Mouse (Mus musculus) CH12.LX (cell line): Measurements from ENCODE around the gene D17H6S53E. TPM values are rescaled to one million over a fixed set of nuclear protein-coding genes. Genes with fewer than 3 reads are reported as not detected.

Source experiments
- DNase-seq: peaks from one replicate; pipeline ENCODE4 v3.0.0-alpha.2; 2013; ENCODE audit errors: extremely low read depth
- H3K27ac ChIP-seq: 2 replicates; pipeline ENCODE4 v1.5.1; 2012; ENCODE audit warnings: low read depth, mild to moderate bottlenecking, control low read depth, moderate library complexity; ENCODE audit not compliant: insufficient read depth
- H3K27me3 ChIP-seq: replicated peaks from 2 replicates; pipeline ENCODE3; 2012; ENCODE audit warnings: inconsistent platforms
- H3K36me3 ChIP-seq, 2 experiments: replicated peaks in 1 of 2; 2 replicates each; pipeline versions ENCODE3 to v1.6.1; 2012; ENCODE audit warnings: inconsistent platforms in 1 of 2, low read length in 1 of 2, mild to moderate bottlenecking in 1 of 2, mixed read lengths in 1 of 2, moderate library complexity in 1 of 2; ENCODE audit not compliant: control insufficient read depth in 1 of 2, insufficient read depth in 1 of 2
- H3K4me1 ChIP-seq, 2 experiments: 2 replicates each; pipeline ENCODE4 v1.6.1; 2012; ENCODE audit warnings: inconsistent platforms in 1 of 2, moderate library complexity in 1 of 2; ENCODE audit not compliant: insufficient read depth in 2 of 2, control insufficient read depth in 1 of 2
- H3K4me2 ChIP-seq: 2 replicates; pipeline ENCODE4 v1.6.1; 2012; ENCODE audit warnings: low read depth, mild to moderate bottlenecking, control low read depth; ENCODE audit not compliant: poor library complexity, insufficient read depth, severe bottlenecking
- H3K4me3 ChIP-seq, 3 experiments: fragments of 150-350 bp in 1 of 3; sonication (generic) in 1 of 3; replicated peaks in 1 of 3; 2 replicates each; pipeline versions ENCODE3 to v1.5.1; 2011 to 2012; ENCODE audit warnings: low read depth in 2 of 3, low read length in 2 of 3, mild to moderate bottlenecking in 2 of 3, moderate library complexity in 2 of 3, control low read depth in 1 of 3, improper control_type of control experiment in 1 of 3, inconsistent platforms in 1 of 3, mixed read lengths in 1 of 3; ENCODE audit not compliant: poor library complexity in 1 of 3
- H3K79me2 ChIP-seq: replicated peaks from 2 replicates; pipeline ENCODE4 v1.6.1; 2012; ENCODE audit warnings: mild to moderate bottlenecking, moderate library complexity; ENCODE audit not compliant: control insufficient read depth, poor library complexity, insufficient read depth, severe bottlenecking; ENCODE audit errors: extremely low read depth
- H3K9ac ChIP-seq: 2 replicates; pipeline ENCODE4 v1.6.1; 2012; ENCODE audit warnings: low read depth, mild to moderate bottlenecking, control low read depth, moderate library complexity; ENCODE audit not compliant: insufficient read depth
- H3K9me3 ChIP-seq: replicated peaks from 2 replicates; pipeline ENCODE3; 2012; ENCODE audit warnings: low read length, inconsistent platforms, mixed read lengths
- CHD1 ChIP-seq: IDR thresholded peaks from 2 replicates; pipeline ENCODE4 v1.6.1; 2012; ENCODE audit warnings: low read depth, low read length, improper control_type of control experiment, inconsistent platforms
- CHD2 ChIP-seq: IDR thresholded peaks from 2 replicates; pipeline ENCODE4 v1.6.1; 2011; ENCODE audit warnings: low read length, improper control_type of control experiment
- E2F4 ChIP-seq: IDR thresholded peaks from 2 replicates; pipeline ENCODE4 v1.6.1; 2011; ENCODE audit warnings: low read depth, low read length, improper control_type of control experiment; ENCODE audit not compliant: insufficient replicate concordance
- ELF1 ChIP-seq: IDR thresholded peaks from 2 replicates; pipeline ENCODE4 v1.6.1; 2014; ENCODE audit warnings: low read depth, mild to moderate bottlenecking, inconsistent platforms, low read length, improper control_type of control experiment
- EP300 ChIP-seq: IDR thresholded peaks from 2 replicates; pipeline ENCODE4 v1.6.1; 2011; ENCODE audit warnings: low read length, improper control_type of control experiment
- ETS1 ChIP-seq: conservative IDR thresholded peaks from 2 replicates; pipeline ENCODE4 v1.6.1; 2012; ENCODE audit warnings: low read depth, mild to moderate bottlenecking, inconsistent platforms, low read length, improper control_type of control experiment, moderate library complexity
- HCFC1 ChIP-seq: IDR thresholded peaks from 2 replicates; pipeline ENCODE4 v1.6.1; 2012; ENCODE audit warnings: low read depth, mild to moderate bottlenecking, inconsistent platforms, low read length, improper control_type of control experiment
- IRF4 ChIP-seq: IDR thresholded peaks from 2 replicates; pipeline ENCODE4 v1.6.1; 2014; ENCODE audit warnings: low read depth, mild to moderate bottlenecking, inconsistent platforms, low read length, improper control_type of control experiment
- JUND ChIP-seq: conservative IDR thresholded peaks from 2 replicates; pipeline ENCODE4 v1.6.1; 2011; ENCODE audit warnings: low read depth, low read length, improper control_type of control experiment
- KAT2A ChIP-seq: IDR thresholded peaks from 2 replicates; pipeline ENCODE4 v1.6.1; 2012; ENCODE audit warnings: low read length, improper control_type of control experiment, inconsistent platforms; ENCODE audit not compliant: insufficient replicate concordance
- MAFK ChIP-seq: IDR thresholded peaks from 2 replicates; pipeline ENCODE4 v1.6.1; 2011; ENCODE audit warnings: low read length, improper control_type of control experiment; ENCODE audit not compliant: insufficient replicate concordance
- MAX ChIP-seq: IDR thresholded peaks from 2 replicates; pipeline ENCODE4 v1.6.1; 2011; ENCODE audit warnings: low read length, improper control_type of control experiment
- MAZ ChIP-seq: IDR thresholded peaks from 2 replicates; pipeline ENCODE4 v1.6.1; 2012; ENCODE audit warnings: low read depth, mild to moderate bottlenecking, inconsistent platforms, low read length, improper control_type of control experiment, moderate library complexity
- MXI1 ChIP-seq: IDR thresholded peaks from 2 replicates; pipeline ENCODE4 v1.6.1; 2011; ENCODE audit warnings: mild to moderate bottlenecking, low read depth, low read length, improper control_type of control experiment
- NRF1 ChIP-seq: IDR thresholded peaks from 2 replicates; pipeline ENCODE4 v1.6.1; 2014; ENCODE audit warnings: low read depth, mild to moderate bottlenecking, inconsistent platforms, low read length, improper control_type of control experiment, moderate library complexity
- POLR2A ChIP-seq: IDR thresholded peaks from 2 replicates; pipeline ENCODE4 v1.6.1; 2011; ENCODE audit warnings: low read depth, mild to moderate bottlenecking, improper control_type of control experiment, low read length
- POLR2AphosphoS2 ChIP-seq: IDR thresholded peaks from 2 replicates; pipeline ENCODE4 v1.6.1; 2011; ENCODE audit warnings: low read depth, low read length, improper control_type of control experiment
- RAD21 ChIP-seq: IDR thresholded peaks from 2 replicates; pipeline ENCODE4 v1.6.1; 2011; ENCODE audit warnings: low read depth, mild to moderate bottlenecking, low read length, improper control_type of control experiment, moderate library complexity
- RCOR1 ChIP-seq: conservative IDR thresholded peaks from 2 replicates; pipeline ENCODE4 v1.6.1; 2012; ENCODE audit warnings: low read depth, mild to moderate bottlenecking, inconsistent platforms, low read length, improper control_type of control experiment
- TCF12 ChIP-seq: IDR thresholded peaks from 2 replicates; pipeline ENCODE4 v1.6.1; 2014; ENCODE audit warnings: low read depth, mild to moderate bottlenecking, inconsistent platforms, low read length, improper control_type of control experiment
- UBTF ChIP-seq: IDR thresholded peaks from 2 replicates; pipeline ENCODE4 v1.6.1; 2012; ENCODE audit warnings: low read depth, mild to moderate bottlenecking, inconsistent platforms, low read length, improper control_type of control experiment, moderate library complexity
- ZKSCAN1 ChIP-seq: IDR thresholded peaks from 2 replicates; pipeline ENCODE4 v1.6.1; 2012; ENCODE audit warnings: low read depth, inconsistent platforms, low read length, improper control_type of control experiment, borderline replicate concordance
- ZNF384 ChIP-seq: IDR thresholded peaks from 2 replicates; pipeline ENCODE4 v1.6.1; 2012; ENCODE audit warnings: low read depth, low read length, improper control_type of control experiment, inconsistent platforms
- dilution Hi-C: fragments of 300-500 bp; cut with MboI; formaldehyde crosslinking; loops from 2 replicates; pipeline ENCODE4 v1.14.3; 2020; ENCODE audit warnings: low sequenced_read_pairs; ENCODE audit not compliant: extremely low pct_unique_long_range_greater_than_20kb, extremely low pct_ligation_motif_present
- in situ Hi-C: fragments of 300-500 bp; cut with MboI; formaldehyde crosslinking; loops from 3 replicates; pipeline ENCODE4 v1.14.3; 2019; ENCODE audit warnings: low sequenced_read_pairs, low pct_ligation_motif_present, low pct_unique_long_range_greater_than_20kb, mixed read lengths
- polyA plus RNA-seq: library from polyadenylated mRNA; unstranded; fragments of >175 nt; gene quantifications from 2 replicates; pipeline ENCODE4 v1.2.1, GENCODE M21; 2012; ENCODE audit warnings: low read depth; ENCODE audit not compliant: insufficient read length
- total RNA-seq, 2 experiments: library from RNA; depleted of rRNA; stranded (reverse); fragments of 300-350 nt in 1 of 2; fragments of >200 nt in 1 of 2; gene quantifications; 2 replicates each; pipeline ENCODE4 v1.2.3; 2012 to 2014

Gene D17H6S53E
- total and polyA plus RNA-seq, 3 experiments: 8.7 to 15.6 (median 11.9) TPM

DNA sequence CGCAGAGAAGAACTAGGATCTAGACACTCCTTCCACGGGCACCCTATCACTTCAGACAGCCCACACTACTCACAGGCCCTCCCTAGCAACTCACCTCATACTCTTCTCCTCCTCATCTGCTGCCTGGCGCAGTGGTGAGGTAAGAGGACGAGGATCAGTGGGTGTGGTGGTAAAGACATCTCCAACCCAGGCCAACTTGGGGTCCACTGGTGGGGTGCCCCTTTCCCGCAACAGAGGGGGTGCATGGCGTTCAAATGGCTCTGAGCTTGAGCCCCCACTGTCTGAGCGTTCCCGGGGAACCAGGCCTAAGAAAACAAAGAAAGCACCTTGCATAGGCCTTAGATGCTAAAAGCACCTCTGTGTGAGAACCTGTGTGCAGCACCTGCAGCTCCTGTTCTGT is 31.1 kb downstream of the D17H6S53E start:
- H3K9me3 ChIP-seq: no peaks in the 10 kb centered on the region
- TF ChIP-seq CHD2 (no peak), MXI1 (no peak), RCOR1 (no peak), ELF1 (no peak), KAT2A (no peak), NRF1 (no peak), ZNF384 (no peak), JUND (no peak), ETS1 (no peak), MAX (no peak), CHD1 (no peak), POLR2A (no peak), IRF4 (no peak), POLR2AphosphoS2 (no peak), EP300 (no peak)
- TF ChIP-seq, all 38 proteins: peak for 0
- Histone ChIP-seq H3K4me2 (no peak overlapping the region), H3K79me2 (peaks cover 44% of the 10 kb centered on the region), H3K9ac (no peak overlapping the region), H3K27ac (no peak overlapping the region), H3K27me3 (no peaks in the 10 kb centered on the region), H3K4me1 (peaks cover 0 to 18% of the 10 kb centered on the region in 2 experiments; a peak in 2 of 4 replicates), H3K36me3 (peaks cover 98 to 100% of the 10 kb centered on the region in 2 experiments), H3K4me3 (no peak overlapping the region)
- dilution Hi-C loops (no loop called here), in situ Hi-C loops (no loop called here)
- no peak for DNase-seq

- peaks cover 0 to 22% of the 10 kb centered on the region in 2 experiments; a peak in 2 of 4 replicates for H3K4me1 ChIP-seq
- H3K27ac ChIP-seq: no peak overlapping the region
- H3K9me3 ChIP-seq: no peaks in the 10 kb centered on the region
- no peak for TF ChIP-seq MXI1
- TF ChIP-seq EP300: no peak
- no peak for TF ChIP-seq MAZ
- no peak for TF ChIP-seq ETS1
- TF ChIP-seq RCOR1: no peak
- TF ChIP-seq CHD2: no peak
- TF ChIP-seq UBTF: no peak
- TF ChIP-seq ZKSCAN1: no peak
- TF ChIP-seq HCFC1: no peak
- TF ChIP-seq TCF12: no peak
- no peak for TF ChIP-seq E2F4
- no peak for TF ChIP-seq CHD1
- TF ChIP-seq MAFK: no peak
- TF ChIP-seq RAD21: no peak
- H3K4me3 ChIP-seq: no peak overlapping the region
- peaks cover 93 to 100% of the 10 kb centered on the region in 2 experiments for H3K36me3 ChIP-seq
- no peak for DNase-seq
- in situ Hi-C loops (no loop called here), dilution Hi-C loops (no loop called here)
- no peak overlapping the region for H3K9ac ChIP-seq
- no peak overlapping the region for H3K4me2 ChIP-seq
- peaks cover 48% of the 10 kb centered on the region for H3K79me2 ChIP-seq
- no peaks in the 10 kb centered on the region for H3K27me3 ChIP-seq
These were observed 31.5 kb downstream of the D17H6S53E start for GRCm38 (mm10) chr17:35157661-35158175.
